Mouse (Mus musculus): ENCODE measurements around the gene Aak1. TPM values are rescaled to one million over a fixed set of nuclear protein-coding genes. Genes with fewer than 3 reads are reported as not detected.

Gene Aak1
- polyA plus RNA-seq, 1 experiment: 59.2 TPM

DNA sequence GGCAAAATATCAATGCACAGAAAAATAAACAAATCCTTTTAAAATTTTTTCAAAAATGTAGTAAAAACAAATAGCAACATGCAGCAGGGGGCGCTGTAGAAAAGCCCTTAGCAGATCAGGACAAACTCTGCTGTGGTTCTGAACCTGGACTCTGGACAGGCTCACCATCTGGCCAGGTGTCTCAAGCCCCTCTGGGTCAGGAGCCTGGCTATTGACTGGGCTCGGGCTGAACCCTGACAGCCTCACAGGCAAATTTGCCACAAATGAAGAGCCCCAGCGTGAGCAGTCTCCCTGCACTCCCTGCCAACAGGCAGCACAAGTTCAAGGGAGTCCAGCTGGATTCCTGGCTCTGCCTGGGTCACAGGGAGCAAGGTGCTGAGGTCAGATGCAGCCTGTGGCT lies 36.0 kb upstream of the Aak1 start:
- DNase-seq: peak; percentile 54
- no peak overlapping the region for H3K4me3 ChIP-seq (ENCODE audit: control insufficient read depth, insufficient read depth, low read length)

GRCm38 (mm10) chr6:86814926-86815325 lies 34.4 kb upstream of the Aak1 start:
- no peak for TF ChIP-seq CTCF (IDR thresholded peaks at IDR 0.05; ENCODE audit: borderline replicate concordance, control insufficient read depth, extremely low read depth, insufficient read depth, low read length, poor library complexity)
- TF ChIP-seq POLR2A (IDR thresholded peaks at IDR 0.05; ENCODE audit: control insufficient read depth, extremely low read depth, insufficient read depth, low read length, poor library complexity): no peak
- Histone ChIP-seq H3K4me1 (replicated peaks; ENCODE audit: control insufficient read depth, insufficient read depth, low read length) (no peaks in the 10 kb centered on the region), H3K27ac (ENCODE audit: control insufficient read depth, insufficient read depth, low read length) (no peak overlapping the region), H3K27me3 (ENCODE audit: control insufficient read depth, insufficient read depth, low read length) (no peaks in the 10 kb centered on the region), H3K4me3 (ENCODE audit: control insufficient read depth, insufficient read depth, low read length) (no peak overlapping the region), H3K36me3 (ENCODE audit: control insufficient read depth, insufficient read depth, low read length) (no peaks in the 10 kb centered on the region)
- 94% methylated on average over 3 of the region's 3 CpGs for WGBS
- DNase-seq: no peak

More for the DNA sequence above, 36.0 kb upstream of the Aak1 start:
- H3K4me1 ChIP-seq (replicated peaks; ENCODE audit: control insufficient read depth, insufficient read depth, low read length): no peaks in the 10 kb centered on the region
- TF ChIP-seq CTCF (IDR thresholded peaks at IDR 0.05; ENCODE audit: borderline replicate concordance, control insufficient read depth, extremely low read depth, insufficient read depth, low read length, poor library complexity): peak; percentile 63; the same call in 1 of the 2 replicates
- no peak for TF ChIP-seq POLR2A (IDR thresholded peaks at IDR 0.05; ENCODE audit: control insufficient read depth, extremely low read depth, insufficient read depth, low read length, poor library complexity)
- no peaks in the 10 kb centered on the region for H3K36me3 ChIP-seq (ENCODE audit: control insufficient read depth, insufficient read depth, low read length)
- no peaks in the 10 kb centered on the region for H3K27me3 ChIP-seq (ENCODE audit: control insufficient read depth, insufficient read depth, low read length)
- WGBS: 43% methylated on average over 3 of the region's 3 CpGs
- H3K27ac ChIP-seq (ENCODE audit: control insufficient read depth, insufficient read depth, low read length): no peak overlapping the region

GRCm38 (mm10) chr6:86815436-86815835 lies 33.9 kb upstream of the Aak1 start:
- Histone ChIP-seq H3K4me3 (ENCODE audit: control insufficient read depth, insufficient read depth, low read length) (no peak overlapping the region), H3K4me1 (replicated peaks; ENCODE audit: control insufficient read depth, insufficient read depth, low read length) (no peaks in the 10 kb centered on the region), H3K27ac (ENCODE audit: control insufficient read depth, insufficient read depth, low read length) (no peak overlapping the region), H3K27me3 (ENCODE audit: control insufficient read depth, insufficient read depth, low read length) (no peaks in the 10 kb centered on the region), H3K36me3 (ENCODE audit: control insufficient read depth, insufficient read depth, low read length) (no peaks in the 10 kb centered on the region)
- TF ChIP-seq POLR2A (IDR thresholded peaks at IDR 0.05; ENCODE audit: control insufficient read depth, extremely low read depth, insufficient read depth, low read length, poor library complexity) (no peak), CTCF (IDR thresholded peaks at IDR 0.05; ENCODE audit: borderline replicate concordance, control insufficient read depth, extremely low read depth, insufficient read depth, low read length, poor library complexity) (no peak)
- WGBS: 91% methylated on average over 7 of the region's 7 CpGs
- DNase-seq: no peak

- no peak overlapping the region for H3K27ac ChIP-seq (ENCODE audit: control insufficient read depth, insufficient read depth, low read length)
- no peak overlapping the region for H3K4me3 ChIP-seq (ENCODE audit: control insufficient read depth, insufficient read depth, low read length)
- TF ChIP-seq POLR2A (IDR thresholded peaks at IDR 0.05; ENCODE audit: control insufficient read depth, extremely low read depth, insufficient read depth, low read length, poor library complexity) (no peak), CTCF (IDR thresholded peaks at IDR 0.05; ENCODE audit: borderline replicate concordance, control insufficient read depth, extremely low read depth, insufficient read depth, low read length, poor library complexity) (peak; percentile 69; the same call in 1 of the 2 replicates)
- DNase-seq: peak; percentile 36
- no peaks in the 10 kb centered on the region for H3K27me3 ChIP-seq (ENCODE audit: control insufficient read depth, insufficient read depth, low read length)
- 39% methylated on average over 8 of the region's 8 CpGs for WGBS
- no peaks in the 10 kb centered on the region for H3K36me3 ChIP-seq (ENCODE audit: control insufficient read depth, insufficient read depth, low read length)
- no peaks in the 10 kb centered on the region for H3K4me1 ChIP-seq (replicated peaks; ENCODE audit: control insufficient read depth, insufficient read depth, low read length)
Measured at GRCm38 (mm10) chr6:86816586-86816985, 32.7 kb upstream of the Aak1 start.

GRCm38 (mm10) chr6:86818914-86819313 lies 30.4 kb upstream of the Aak1 start:
- 89% methylated on average over 4 of the region's 4 CpGs for WGBS
- Histone ChIP-seq H3K27me3 (ENCODE audit: control insufficient read depth, insufficient read depth, low read length) (no peaks in the 10 kb centered on the region), H3K4me3 (ENCODE audit: control insufficient read depth, insufficient read depth, low read length) (no peak overlapping the region), H3K27ac (ENCODE audit: control insufficient read depth, insufficient read depth, low read length) (no peak overlapping the region), H3K36me3 (ENCODE audit: control insufficient read depth, insufficient read depth, low read length) (no peaks in the 10 kb centered on the region), H3K4me1 (replicated peaks; ENCODE audit: control insufficient read depth, insufficient read depth, low read length) (peaks cover 17% of the 10 kb centered on the region)
- no peak for DNase-seq
- TF ChIP-seq CTCF (IDR thresholded peaks at IDR 0.05; ENCODE audit: borderline replicate concordance, control insufficient read depth, extremely low read depth, insufficient read depth, low read length, poor library complexity) (no peak), POLR2A (IDR thresholded peaks at IDR 0.05; ENCODE audit: control insufficient read depth, extremely low read depth, insufficient read depth, low read length, poor library complexity) (no peak)

- no peak for TF ChIP-seq POLR2A (IDR thresholded peaks at IDR 0.05; ENCODE audit: control insufficient read depth, extremely low read depth, insufficient read depth, low read length, poor library complexity)
- no peak for TF ChIP-seq CTCF (IDR thresholded peaks at IDR 0.05; ENCODE audit: borderline replicate concordance, control insufficient read depth, extremely low read depth, insufficient read depth, low read length, poor library complexity)
- Histone ChIP-seq H3K4me1 (replicated peaks; ENCODE audit: control insufficient read depth, insufficient read depth, low read length) (peaks cover 26% of the 10 kb centered on the region), H3K27ac (ENCODE audit: control insufficient read depth, insufficient read depth, low read length) (no peak overlapping the region), H3K27me3 (ENCODE audit: control insufficient read depth, insufficient read depth, low read length) (no peaks in the 10 kb centered on the region), H3K4me3 (ENCODE audit: control insufficient read depth, insufficient read depth, low read length) (no peak overlapping the region), H3K36me3 (ENCODE audit: control insufficient read depth, insufficient read depth, low read length) (no peaks in the 10 kb centered on the region)
- 95% methylated on average over 5 of the region's 5 CpGs for WGBS
- no peak for DNase-seq
Measured at GRCm38 (mm10) chr6:86819926-86820325, 29.4 kb upstream of the Aak1 start.

DNA sequence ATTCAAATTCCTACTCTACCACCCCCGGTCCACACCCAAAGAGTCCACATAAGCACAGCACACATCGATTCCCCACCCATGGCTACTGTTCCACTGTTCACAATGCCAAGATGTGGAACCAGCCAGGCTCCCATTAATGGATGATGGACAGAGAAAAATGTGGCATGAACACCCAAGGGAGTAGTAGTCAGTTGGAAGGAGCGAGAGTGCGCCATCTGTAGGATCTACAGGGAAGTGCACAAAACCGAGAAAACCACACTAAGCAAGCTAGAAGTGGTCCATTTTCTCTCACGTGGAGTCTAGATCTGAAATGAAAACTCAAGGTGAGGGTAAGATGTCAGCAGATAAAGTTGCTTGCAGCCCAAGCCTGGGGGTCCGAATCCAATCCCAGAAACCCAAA lies 28.6 kb upstream of the Aak1 start:
- 67% methylated on average over 7 of the region's 7 CpGs for WGBS
- TF ChIP-seq CTCF (IDR thresholded peaks at IDR 0.05; ENCODE audit: borderline replicate concordance, control insufficient read depth, extremely low read depth, insufficient read depth, low read length, poor library complexity): no peak
- TF ChIP-seq POLR2A (IDR thresholded peaks at IDR 0.05; ENCODE audit: control insufficient read depth, extremely low read depth, insufficient read depth, low read length, poor library complexity): no peak
- Histone ChIP-seq H3K36me3 (ENCODE audit: control insufficient read depth, insufficient read depth, low read length) (no peaks in the 10 kb centered on the region), H3K27ac (ENCODE audit: control insufficient read depth, insufficient read depth, low read length) (no peak overlapping the region), H3K4me3 (ENCODE audit: control insufficient read depth, insufficient read depth, low read length) (no peak overlapping the region), H3K4me1 (replicated peaks; ENCODE audit: control insufficient read depth, insufficient read depth, low read length) (peaks cover 26% of the 10 kb centered on the region), H3K27me3 (ENCODE audit: control insufficient read depth, insufficient read depth, low read length) (no peaks in the 10 kb centered on the region)
- DNase-seq: peak; percentile 38

All from thymus, adult 2 months (tissue).